Mouse (Mus musculus) thymus, postnatal 36 days (tissue): ENCODE results near the gene Cldn34b2.
"Not testable (repeated sequence)": the region's sequence is repeated elsewhere in the genome, so short reads cannot be mapped to it uniquely, and the experiment has no call there.

Experiments
- DNase-seq, 2 experiments: peaks; one replicate each; pipeline ENCODE4 v3.0.0; 2022; ENCODE audit warnings: mixed read lengths in 2 of 2

The Cldn34b2 gene

GRCm38 (mm10) chrX:155128312-155128711, at the start of gene Cldn34b2:
Gene Cldn34b2, minus strand, starts transcription at chrX:155128412.
- DNase-seq = not testable (repeated sequence)

GRCm38 (mm10) chrX:155177640-155178039, 49.4 kb upstream of the Cldn34b2 start:
- no peak for DNase-seq

GRCm38 (mm10) chrX:155177230-155177629, 49.0 kb upstream of the Cldn34b2 start:
- no peak for DNase-seq

- no peak for DNase-seq
These were observed 47.4 kb upstream of the Cldn34b2 start for GRCm38 (mm10) chrX:155175568-155175967.

GRCm38 (mm10) chrX:155172310-155172709, 44.1 kb upstream of the Cldn34b2 start:
- no peak for DNase-seq

GRCm38 (mm10) chrX:155171754-155172153, 43.5 kb upstream of the Cldn34b2 start:
- DNase-seq = no peak

- no peak for DNase-seq
These were observed 41.7 kb upstream of the Cldn34b2 start for GRCm38 (mm10) chrX:155169886-155170285.

- no peak for DNase-seq
These were observed 39.5 kb upstream of the Cldn34b2 start for GRCm38 (mm10) chrX:155167667-155168066.

GRCm38 (mm10) chrX:155166313-155166712, 38.1 kb upstream of the Cldn34b2 start:
- no peak for DNase-seq

- DNase-seq = no peak
These were observed 35.3 kb upstream of the Cldn34b2 start for GRCm38 (mm10) chrX:155163553-155163952.

- no peak for DNase-seq
These were observed 23.7 kb upstream of the Cldn34b2 start for GRCm38 (mm10) chrX:155151868-155152267.

- DNase-seq = peak; percentile 21 to 39
These were observed 16.5 kb upstream of the Cldn34b2 start for GRCm38 (mm10) chrX:155144718-155145117.

- DNase-seq = no peak
These were observed 30.2 kb downstream of the Cldn34b2 start for GRCm38 (mm10) chrX:155098024-155098423.

- not testable (repeated sequence) for DNase-seq
These were observed 34.6 kb downstream of the Cldn34b2 start, which contains the start of gene Magea2 for GRCm38 (mm10) chrX:155093566-155093965. Gene Magea2, minus strand, starts transcription at chrX:155093666.

- DNase-seq = not testable (repeated sequence)
These were observed 38.5 kb downstream of the Cldn34b2 start, which contains the start of gene Magea1 for GRCm38 (mm10) chrX:155089693-155090092. Gene Magea1, minus strand, starts transcription at chrX:155089793.
